Mouse (Mus musculus): Measurements from ENCODE around the gene Gm21913. TPM values are rescaled to one million over a fixed set of nuclear protein-coding genes. Genes with fewer than 3 reads are reported as not detected.
"Not testable (repeated sequence)": the region's sequence is repeated elsewhere in the genome, so short reads cannot be mapped to it uniquely, and the experiment has no call there.

Gm21913 gene
- not detected for total RNA-seq (2021)
- long read RNA-seq, experiment 1, result 0 reads
- long read RNA-seq, experiment 2, result 0 reads

DNA sequence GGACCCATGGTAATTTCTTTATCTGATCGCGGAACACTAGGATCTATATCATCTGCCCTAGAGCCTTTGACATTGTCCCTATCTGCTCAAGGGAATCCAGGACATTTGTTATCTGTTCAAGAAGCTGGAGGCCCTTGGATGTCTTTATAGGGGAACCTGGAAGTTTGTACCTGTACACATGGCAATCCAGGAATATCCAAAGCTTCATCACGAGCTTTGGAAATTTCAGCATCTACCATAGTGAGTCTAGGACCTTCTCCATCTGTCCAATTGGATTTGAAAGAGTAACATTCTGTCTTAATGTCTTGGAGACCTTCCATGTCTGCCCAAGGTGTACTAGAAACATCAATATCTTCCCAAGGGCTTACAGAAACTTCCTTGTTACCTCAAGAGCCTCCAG lies at the start of gene Gm21913:
Gene Gm21913 (plus strand): TSS at position 301 of the 400 bp plus-strand sequence.
- intact Hi-C loops (cut with DNase I; ENCODE audit: low total_unique reads), result not testable (repeated sequence)

More for the DNA sequence above, at the start of gene Gm21913:
- not testable (repeated sequence) for DNase-seq

Other genes with a start within 250 kb of the Gm21913 start
- not detected for gene Gm29110, start 153.4 kb upstream of the Gm21913 start, total RNA-seq (2021)